Comparison of ENCODE assay signal across 27 mouse cellular contexts in genomic region chr19:57092958-57093697, GRCm38 (mm10).
DNase-seq lines count a peak whose midpoint lies in the region; ATAC-seq and TF ChIP-seq lines count a peak whose summit lies in the region.
"Had no signal": no experiment of that assay in that cellular context is flagged by ENCODE, and none has a peak within 500 bp of the region (broad histone marks: within the 10 kb centered on the region; RNA-seq: fewer than 3 reads in every experiment).

No protein-coding gene starts in this region.

- ATAC-seq in stomach, postnatal 0 days (ENCODE audit: low FRiP score, low TSS enrichment), result no peak
- no peak for ATAC-seq in erythroid progenitor cell, adult 5-6 weeks (replicated peaks; ENCODE audit: low FRiP score, poor library complexity, severe bottlenecking)
- no peak for ATAC-seq in forebrain, embryonic 13.5 days
- ATAC-seq: forebrain, embryonic 14.5 days had no signal

- H3K27ac ChIP-seq in gastrocnemius, adult 2 months, result peak overlapping the region; percentile 68
- H3K27ac ChIP-seq in thymus, adult 2 months (ENCODE audit: control insufficient read depth, insufficient read depth, low read length), result peak overlapping the region; percentile 55; the same call in 1 of the 2 replicates
- peak overlapping the region; percentile 35; the same call in 1 of the 2 replicates for H3K27ac ChIP-seq in stomach, postnatal 0 days (replicated peaks)
- H3K27ac ChIP-seq in forebrain, embryonic 13.5 days, result no peak overlapping the region
- H3K27ac ChIP-seq: heart, embryonic 10.5 days; heart, embryonic 15.5 days; hindbrain, embryonic 13.5 days; liver, embryonic 13.5 days had no signal

- TF ChIP-seq CTCF in gastrocnemius, adult 2 months (IDR thresholded peaks at IDR 0.05), result no peak
- no peak for TF ChIP-seq CTCF in thymus, adult 2 months (IDR thresholded peaks at IDR 0.05; ENCODE audit: borderline replicate concordance, control insufficient read depth, extremely low read depth, insufficient read depth, low read length, poor library complexity)
- no peak for TF ChIP-seq CTCF in brain, embryonic 14.5 days (IDR thresholded peaks at IDR 0.05; ENCODE audit: borderline replicate concordance, extremely low read depth, insufficient read depth, insufficient read length)
- no peak for TF ChIP-seq CTCF in stomach, postnatal 0 days (IDR thresholded peaks at IDR 0.05; ENCODE audit: low read depth)

- no peak overlapping the region for H3K4me2 ChIP-seq in stomach, postnatal 0 days (replicated peaks; ENCODE audit: low read depth)
- H3K4me2 ChIP-seq in forebrain, embryonic 13.5 days, result no peak overlapping the region
- H3K4me2 ChIP-seq: heart, embryonic 15.5 days; hindbrain, embryonic 13.5 days; liver, embryonic 13.5 days had no signal

- H3K4me3 ChIP-seq in gastrocnemius, adult 2 months, result no peak overlapping the region
- no peak overlapping the region for H3K4me3 ChIP-seq in thymus, adult 2 months (ENCODE audit: control insufficient read depth, insufficient read depth, low read length)
- H3K4me3 ChIP-seq in stomach, postnatal 0 days (ENCODE audit: low read depth, low read length), result no peak overlapping the region
- H3K4me3 ChIP-seq in forebrain, embryonic 13.5 days, result no peak overlapping the region
- H3K4me3 ChIP-seq: erythroblast, embryonic 14.5 days; heart, embryonic 10.5 days; heart, embryonic 15.5 days; hindbrain, embryonic 13.5 days; liver, embryonic 13.5 days had no signal

- no peaks in the 10 kb centered on the region for H3K9me3 ChIP-seq in stomach, postnatal 0 days (ENCODE audit: control insufficient read depth, low read length)
- H3K9me3 ChIP-seq in forebrain, embryonic 13.5 days (replicated peaks), result no peaks in the 10 kb centered on the region
- H3K9me3 ChIP-seq: heart, embryonic 10.5 days; heart, embryonic 15.5 days; hindbrain, embryonic 13.5 days; liver, embryonic 13.5 days had no signal

- H3K27me3 ChIP-seq in thymus, adult 2 months (ENCODE audit: control insufficient read depth, insufficient read depth, low read length), result no peaks in the 10 kb centered on the region
- no peaks in the 10 kb centered on the region for H3K27me3 ChIP-seq in stomach, postnatal 0 days (ENCODE audit: control insufficient read depth, insufficient read depth, low read length)
- H3K27me3 ChIP-seq in forebrain, embryonic 13.5 days, result no peaks in the 10 kb centered on the region
- H3K27me3 ChIP-seq: heart, embryonic 15.5 days; hindbrain, embryonic 13.5 days; liver, embryonic 13.5 days had no signal

- H3K9ac ChIP-seq in stomach, postnatal 0 days (ENCODE audit: low read length), result no peak overlapping the region
- no peak overlapping the region for H3K9ac ChIP-seq in forebrain, embryonic 13.5 days
- H3K9ac ChIP-seq: heart, embryonic 15.5 days; hindbrain, embryonic 13.5 days; liver, embryonic 13.5 days had no signal

- intact Hi-C loops in gastrocnemius, adult 2 months (cut with DNase I), result no loop called here

- no peak for TF ChIP-seq POLR2A in thymus, adult 2 months (IDR thresholded peaks at IDR 0.05; ENCODE audit: control insufficient read depth, extremely low read depth, insufficient read depth, low read length, poor library complexity)
- TF ChIP-seq POLR2A in brain, embryonic 14.5 days (IDR thresholded peaks at IDR 0.05; ENCODE audit: borderline replicate concordance, extremely low read depth, insufficient read depth, insufficient read length, poor library complexity, severe bottlenecking), result no peak

- peaks cover 15% of the 10 kb centered on the region for H3K4me1 ChIP-seq in thymus, adult 2 months (replicated peaks; ENCODE audit: control insufficient read depth, insufficient read depth, low read length)
- 0 out of 2 replicates have a peak, but pooled peaks cover 3% of the 10 kb centered on the region for H3K4me1 ChIP-seq in stomach, postnatal 0 days (replicated peaks; ENCODE audit: control insufficient read depth, insufficient read depth)
- peaks cover 5% of the 10 kb centered on the region; the same call in 1 of the 2 replicates for H3K4me1 ChIP-seq in forebrain, embryonic 13.5 days
- H3K4me1 ChIP-seq: hindbrain, embryonic 13.5 days had no signal

- DNase-seq in gastrocnemius, adult 2 months, result no peak
- no peak for DNase-seq in gastrocnemius, adult 18-20 months (ENCODE audit: low spot score)
- DNase-seq in thymus, adult 2 months, result no peak
- DNase-seq in thymus, postnatal 10 days (ENCODE audit: low spot score in 2 of 2), result no peak
- DNase-seq in brain, embryonic 14.5 days (ENCODE audit: low read depth), result peak; percentile 29
- no peak for DNase-seq in stomach, postnatal 0 days (ENCODE audit: low spot score)
- DNase-seq: adrenal gland, postnatal 14 days; B cell, adult 2 months; cerebellum, adult 9-10 months; cerebellum, postnatal 36 days; embryo, embryonic 11 days; heart, postnatal 36 days; kidney, adult 11 months; kidney, postnatal 14 days; left cerebral cortex, postnatal 4 days; liver, embryonic 13.5 days; lung, adult 18-20 months; lung, postnatal 10 days; midbrain, embryonic 14.5 days; right cerebral cortex, postnatal 25 days had no signal

- TF ChIP-seq EP300 in stomach, postnatal 0 days (optimal IDR thresholded peaks at IDR 0.05), result no peak

- peaks cover 14% of the 10 kb centered on the region for H3K36me3 ChIP-seq in thymus, adult 2 months (ENCODE audit: control insufficient read depth, insufficient read depth, low read length)
- no peaks in the 10 kb centered on the region for H3K36me3 ChIP-seq in stomach, postnatal 0 days (ENCODE audit: control insufficient read depth, insufficient read depth, low read length)
- H3K36me3 ChIP-seq in forebrain, embryonic 13.5 days (ENCODE audit: poor library complexity, severe bottlenecking), result no peaks in the 10 kb centered on the region
- H3K36me3 ChIP-seq: heart, embryonic 15.5 days; hindbrain, embryonic 13.5 days; liver, embryonic 13.5 days had no signal

- WGBS in thymus, adult 2 months, result 89% methylated on average over 5 of the region's 5 CpGs
- WGBS in stomach, postnatal 0 days, result 83% methylated on average over 5 of the region's 5 CpGs
- WGBS in forebrain, embryonic 13.5 days, result 81% methylated on average over 5 of the region's 5 CpGs
